Mouse (Mus musculus) gastrocnemius, postnatal 14 days (tissue): ENCODE measurements around the gene Olfr512. TPM values are rescaled to one million over a fixed set of nuclear protein-coding genes. Genes with fewer than 3 reads are reported as not detected.

Experiments
- DNase-seq: peaks from one replicate; pipeline ENCODE4 v3.0.0; 2021; ENCODE audit warnings: mixed read lengths
- intact Hi-C: fragments of 180-260 bp; cut with DNase I; formaldehyde crosslinking; loops from one replicate; pipeline ENCODE4 v1.15.1; 2025; ENCODE audit warnings: low total_unique reads
- long read RNA-seq, 2 experiments: library from polyadenylated mRNA; stranded (forward); transcript quantifications; one replicate each; pipeline ENCODE4 v2.0.0; 2021
- total RNA-seq, 2 experiments: library from RNA; stranded (reverse); gene quantifications; 2 replicates each; pipeline ENCODE4 v1.2.3; 2021

Olfr512 gene
- not detected for total RNA-seq
- long read RNA-seq, experiment 1 = 0 reads
- long read RNA-seq, experiment 2 = 0 reads

DNA sequence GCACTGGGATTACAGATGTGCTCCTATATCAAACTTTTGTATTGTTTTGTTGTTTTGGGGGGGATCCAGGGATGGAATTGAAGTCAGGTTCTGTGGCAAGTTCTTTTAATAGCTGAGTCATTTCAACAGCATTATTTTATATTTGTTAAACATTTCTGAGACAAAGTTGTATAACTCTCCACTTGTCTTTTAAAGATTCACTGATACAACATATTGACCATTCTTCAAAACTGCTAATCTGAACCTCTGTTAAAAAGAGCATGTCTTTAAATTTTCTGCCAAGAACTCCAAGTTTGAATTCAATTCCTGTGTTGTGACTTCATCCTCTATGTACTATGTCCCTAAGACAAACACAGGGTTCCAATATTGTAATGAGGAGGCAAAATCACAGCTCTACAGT is at the start of gene Olfr512:
Gene Olfr512, plus strand, starts transcription at position 301 of the 400 bp plus-strand sequence.
- no peak for DNase-seq
- intact Hi-C loops = no loop called here

- no peak for DNase-seq
- intact Hi-C loops = no loop called here
Observed at GRCm38 (mm10) chr7:108666118-108666517, 47.0 kb upstream of the Olfr512 start, which contains the start of gene Olfr510. TSS of gene Olfr510 (plus strand) at chr7:108666418.

DNA sequence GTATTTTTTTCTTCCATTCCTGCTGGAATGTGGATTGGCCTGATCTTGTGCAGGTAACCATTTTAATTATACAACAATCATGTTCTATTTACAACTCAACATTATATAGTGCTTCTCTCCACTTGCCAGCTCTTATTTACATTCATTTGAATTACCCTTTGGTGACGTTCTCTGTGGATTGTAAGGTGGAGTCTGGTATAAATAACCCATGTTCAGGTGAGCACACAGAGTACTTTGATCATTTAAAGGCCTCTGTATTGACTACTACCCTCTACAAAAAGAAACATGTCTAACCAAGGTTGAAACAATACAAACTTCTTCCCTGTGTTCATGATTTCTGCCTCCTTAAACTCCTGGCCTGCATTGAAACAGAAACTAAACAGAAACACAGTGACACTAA is 42.1 kb upstream of the Olfr512 start:
- intact Hi-C loops = no loop called here
- no peak for DNase-seq

- intact Hi-C loops = no loop called here
- no peak for DNase-seq
Observed at GRCm38 (mm10) chr7:108678886-108679285, 34.2 kb upstream of the Olfr512 start.

DNA sequence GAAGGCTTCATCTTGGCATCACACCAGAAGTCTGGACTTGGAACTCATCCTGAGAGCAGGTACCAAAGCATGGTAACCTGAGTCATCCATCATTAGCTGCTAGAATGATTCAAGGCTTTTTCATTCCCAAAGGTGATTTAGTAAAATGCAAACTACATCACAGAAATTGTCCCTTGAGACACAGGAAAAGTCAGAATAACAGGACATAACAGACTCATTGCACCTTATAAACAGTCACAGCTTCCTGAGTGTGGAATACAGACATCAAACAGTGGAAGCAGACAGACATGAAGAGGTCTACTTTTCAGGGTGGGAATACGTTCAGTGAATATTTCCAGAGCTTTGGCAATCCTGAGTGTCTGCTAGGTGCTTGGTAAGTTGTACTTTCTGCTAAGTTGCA is 37.6 kb downstream of the Olfr512 start, which contains the start of gene Olfr513:
Gene Olfr513, plus strand, starts transcription at position 301 of the 400 bp plus-strand sequence.
- no peak for DNase-seq
- intact Hi-C loops = no loop called here

- intact Hi-C loops = no loop called here
Observed at GRCm38 (mm10) chr7:108760411-108760810, 47.3 kb downstream of the Olfr512 start.

More at GRCm38 (mm10) chr7:108760411-108760810, 47.3 kb downstream of the Olfr512 start:
- no peak for DNase-seq

Other genes starting within 250 kb of the Olfr512 start
- not detected for gene Olfr498, start 248.0 kb upstream of the Olfr512 start, total RNA-seq
- gene Olfr502, start 188.3 kb upstream of the Olfr512 start, total RNA-seq = not detected
- not detected for gene Olfr503, start 168.8 kb upstream of the Olfr512 start, total RNA-seq
- gene Olfr504, start 147.5 kb upstream of the Olfr512 start, total RNA-seq = not detected
- gene Olfr506, start 102.5 kb upstream of the Olfr512 start, total RNA-seq = not detected
- gene Olfr507, start 91.5 kb upstream of the Olfr512 start, total RNA-seq = not detected
- not detected for gene Olfr508, start 83.3 kb upstream of the Olfr512 start, total RNA-seq
- not detected for gene Olfr509, start 61.4 kb upstream of the Olfr512 start, total RNA-seq
- gene Olfr510, start 46.9 kb upstream of the Olfr512 start, total RNA-seq = not detected
- gene Olfr513, start 37.7 kb downstream of the Olfr512 start, total RNA-seq = not detected
- not detected for gene Olfr514, start 112.7 kb downstream of the Olfr512 start, total RNA-seq
- not detected for gene Olfr516, start 137.2 kb downstream of the Olfr512 start, total RNA-seq
- gene Olfr517, start 159.1 kb downstream of the Olfr512 start, total RNA-seq = not detected
- gene Olfr518, start 171.7 kb downstream of the Olfr512 start, total RNA-seq = not detected
- not detected for gene Olfr519, start 181.1 kb downstream of the Olfr512 start, total RNA-seq
- gene Nlrp10, start 216.9 kb downstream of the Olfr512 start, total RNA-seq = under 1 TPM; 0.66 to 0.70 TPM
- 100 to 1,000 TPM in 1 of 2 experiments, 10 to 100 TPM in 1; 98.1 to 105 TPM for gene Eif3f, start 221.1 kb downstream of the Olfr512 start, total RNA-seq
- 1 to 10 TPM in 1 of 2 experiments, under 1 TPM in 1; 0.89 to 1.3 TPM for gene Tub, start 237.0 kb downstream of the Olfr512 start, total RNA-seq